Mouse (Mus musculus) thymus, postnatal 25 days (tissue): ENCODE results near the gene Catsperg1.
"Not testable (repeated sequence)": the region's sequence is repeated elsewhere in the genome, so short reads cannot be mapped to it uniquely, and the experiment has no call there.

Experiments
- DNase-seq: peaks from one replicate; pipeline ENCODE4 v3.0.0; 2022

Gene Catsperg1

GRCm38 (mm10) chr7:29230560-29230959 is 16.7 kb upstream of the Catsperg1 start:
- no peak for DNase-seq

- no peak for DNase-seq
These were observed 14.4 kb upstream of the Catsperg1 start for GRCm38 (mm10) chr7:29228202-29228601.

GRCm38 (mm10) chr7:29225520-29225919 is 11.7 kb upstream of the Catsperg1 start:
- DNase-seq, result no peak

- DNase-seq, result no peak
These were observed 11.0 kb upstream of the Catsperg1 start for GRCm38 (mm10) chr7:29224756-29225394.

- no peak for DNase-seq
These were observed 1.0 kb upstream of the Catsperg1 start for GRCm38 (mm10) chr7:29214846-29215245.

GRCm38 (mm10) chr7:29214236-29214635 is 401 bp upstream of the Catsperg1 start:
- DNase-seq, result no peak

- DNase-seq, result not testable (repeated sequence)
These were observed 867 bp downstream of the Catsperg1 start for GRCm38 (mm10) chr7:29212775-29213560.

- DNase-seq, result no peak
These were observed 1.6 kb downstream of the Catsperg1 start for GRCm38 (mm10) chr7:29212199-29212765.

GRCm38 (mm10) chr7:29211415-29212198 is 2.2 kb downstream of the Catsperg1 start:
- peak; percentile 89 for DNase-seq

- not testable (repeated sequence) for DNase-seq
These were observed 2.8 kb downstream of the Catsperg1 start for GRCm38 (mm10) chr7:29211013-29211412.

GRCm38 (mm10) chr7:29202577-29202976 is 11.3 kb downstream of the Catsperg1 start:
- no peak for DNase-seq

GRCm38 (mm10) chr7:29194230-29194629 is 19.6 kb downstream of the Catsperg1 start:
- DNase-seq, result not testable (repeated sequence)

GRCm38 (mm10) chr7:29181323-29181722 is 32.5 kb downstream of the Catsperg1 start:
- DNase-seq, result not testable (repeated sequence)

GRCm38 (mm10) chr7:29180854-29181236 is 33.0 kb downstream of the Catsperg1 start:
- DNase-seq, result no peak

GRCm38 (mm10) chr7:29180077-29180853 is 33.6 kb downstream of the Catsperg1 start, which contains the start of gene Psmd8:
Gene Psmd8 (minus strand): TSS chr7:29180701.
- DNase-seq, result peak; percentile 97

GRCm38 (mm10) chr7:29179323-29179722 is 34.5 kb downstream of the Catsperg1 start:
- DNase-seq, result no peak

GRCm38 (mm10) chr7:29178106-29178505 is 35.7 kb downstream of the Catsperg1 start:
- DNase-seq, result no peak

- DNase-seq, result no peak
These were observed 41.3 kb downstream of the Catsperg1 start for GRCm38 (mm10) chr7:29172390-29173016.

- DNase-seq, result no peak
These were observed 42.2 kb downstream of the Catsperg1 start for GRCm38 (mm10) chr7:29171562-29172097.

- no peak for DNase-seq
These were observed 42.9 kb downstream of the Catsperg1 start for GRCm38 (mm10) chr7:29170755-29171561.
